Mouse (Mus musculus): ENCODE results near the gene Akap17b.

Gene Akap17b

DNA sequence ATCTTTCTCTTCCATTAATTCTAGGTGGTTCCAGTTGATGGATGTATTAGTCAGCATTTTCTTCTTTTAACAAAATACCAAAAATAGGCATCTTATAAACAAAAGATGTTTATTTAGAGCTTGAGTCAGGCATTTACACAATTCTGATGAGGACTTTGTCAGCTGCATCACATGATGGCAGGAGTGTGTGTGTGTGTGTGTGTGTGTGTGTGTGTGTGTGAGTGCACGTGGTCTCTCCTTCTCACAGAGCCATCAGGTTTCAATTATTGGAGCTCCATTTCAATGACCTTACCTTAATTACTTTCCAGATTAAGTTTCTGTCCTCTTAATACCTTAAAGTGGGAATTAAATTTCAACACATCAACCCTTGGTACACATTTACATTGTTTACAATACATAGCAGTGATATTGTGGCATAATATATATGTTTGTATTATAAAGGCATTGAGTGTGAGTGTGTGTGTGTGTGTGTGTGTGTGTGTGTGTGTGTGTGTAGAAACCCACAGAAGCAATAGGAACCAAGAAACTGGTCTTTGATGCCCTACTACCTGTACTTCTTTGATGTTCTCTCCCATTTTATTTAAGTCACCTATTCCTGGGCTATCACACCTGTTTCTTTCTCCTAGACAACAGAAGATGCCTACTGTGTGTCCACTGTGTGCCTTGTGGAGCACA lies 58.4 kb downstream of the Akap17b start:
- 67% methylated on average over 1 of the region's 1 CpGs for WGBS

DNA sequence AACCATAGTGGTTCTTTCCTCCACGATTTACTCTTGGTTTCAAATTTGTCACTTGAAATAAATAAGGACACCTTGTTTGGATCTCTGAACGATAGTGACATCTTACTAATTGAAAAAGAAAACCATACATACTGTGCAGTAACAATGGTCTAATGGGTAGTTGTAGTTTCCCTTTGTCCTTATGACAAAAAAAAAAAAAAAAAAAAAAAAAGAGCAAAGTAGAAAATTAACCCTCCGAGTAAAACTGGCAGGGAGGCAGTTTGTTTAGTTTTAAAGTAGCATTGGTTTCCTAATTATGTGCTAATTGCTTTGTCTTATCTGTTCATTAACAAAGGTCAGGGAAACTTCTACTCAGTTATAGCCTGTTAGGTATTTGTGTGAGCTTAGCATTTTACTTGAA lies 83.1 kb downstream of the Akap17b start:
- 10% methylated on average over 3 of the region's 3 CpGs for WGBS

DNA sequence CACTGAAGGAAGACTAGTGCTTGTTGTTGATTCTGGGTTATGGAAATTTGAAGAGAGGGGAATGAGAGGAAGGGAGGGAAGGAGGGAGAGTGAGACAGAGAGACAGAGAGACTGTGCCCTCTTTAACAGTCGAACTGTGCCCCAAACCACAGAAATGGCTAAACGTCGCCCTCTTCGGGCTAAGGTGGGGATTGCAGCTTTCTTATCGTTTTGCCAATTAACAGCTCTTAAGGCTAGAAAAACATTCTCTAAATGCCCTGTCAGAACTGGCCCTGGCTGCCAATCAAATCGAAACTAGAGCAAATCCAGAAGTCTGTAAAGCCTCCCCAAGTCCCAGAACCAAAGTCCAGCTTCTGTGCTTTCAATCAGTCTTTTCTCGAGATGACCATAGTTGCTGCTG lies 83.5 kb downstream of the Akap17b start:
- WGBS: 5% methylated on average over 7 of the region's 7 CpGs

DNA sequence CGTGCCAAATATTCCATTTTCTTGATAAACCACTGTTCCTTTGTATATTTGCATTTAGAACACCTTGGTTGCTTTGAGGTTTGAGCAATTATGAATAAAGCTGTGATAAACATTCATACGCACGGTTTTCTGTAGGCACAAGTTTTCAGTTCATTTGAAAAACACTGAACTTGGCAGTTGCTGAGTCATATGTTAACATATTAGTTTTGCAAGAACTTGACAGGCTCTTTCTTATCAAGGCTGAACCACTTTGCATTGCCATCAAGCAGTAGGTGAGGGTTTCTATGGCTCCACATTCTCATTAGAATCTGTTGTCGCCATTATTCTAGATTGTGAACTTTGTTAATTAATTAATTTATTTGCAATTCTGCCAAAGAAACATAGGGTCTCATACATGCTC lies 85.0 kb downstream of the Akap17b start:
- WGBS: 75% methylated on average over 4 of the region's 4 CpGs
